Mouse (Mus musculus) hindbrain, embryonic 10.5 days (tissue): ENCODE measurements around the gene Thap8. TPM values are rescaled to one million over a fixed set of nuclear protein-coding genes. Genes with fewer than 3 reads are reported as not detected.

Experiments used
- DNase-seq: peaks from one replicate; pipeline ENCODE4 v3.0.0-alpha.2; 2017; ENCODE audit warnings: low spot score
- H3K27ac ChIP-seq: fragments of 300-500 bp; sonication (generic); 2 replicates; pipeline ENCODE4 v1.5.1; 2016; ENCODE audit warnings: mild to moderate bottlenecking, moderate library complexity
- H3K27me3 ChIP-seq: fragments of 300-500 bp; sonication (generic); 2 replicates; pipeline ENCODE4 v1.6.1; 2016; ENCODE audit warnings: mild to moderate bottlenecking; ENCODE audit not compliant: poor library complexity, insufficient read depth, severe bottlenecking
- H3K36me3 ChIP-seq: fragments of 300-500 bp; sonication (generic); 2 replicates; pipeline ENCODE4 v1.6.1; 2016; ENCODE audit warnings: mild to moderate bottlenecking, moderate library complexity
- H3K4me1 ChIP-seq: fragments of 300-500 bp; sonication (generic); replicated peaks from 2 replicates; pipeline ENCODE4 v1.6.1; 2016; ENCODE audit warnings: mild to moderate bottlenecking
- H3K4me3 ChIP-seq: fragments of 300-500 bp; sonication (generic); 2 replicates; pipeline ENCODE4 v1.5.1; 2016; ENCODE audit warnings: mild to moderate bottlenecking, moderate library complexity
- H3K9me3 ChIP-seq: fragments of 300-500 bp; sonication (generic); 2 replicates; pipeline ENCODE4 v1.6.1; 2016; ENCODE audit warnings: mild to moderate bottlenecking, moderate library complexity
- WGBS: fragments of 180-500 bp; shearing (Covaris S2); methylation state at CpG from one replicate; pipeline ENCODE4 v1.1.7; 2016; 5-methylcytosine and 5-hydroxymethylcytosine counted together
- polyA plus RNA-seq: library from polyadenylated mRNA; unstranded; fragments of >200 nt; fragmentation: Nextera tagmentation; extraction: Ambion mirVana; gene quantifications from 2 replicates; pipeline ENCODE4 v1.2.1, GENCODE M21; 2016

The Thap8 gene
- polyA plus RNA-seq, 1 experiment from 2014 or later, result 0.50 TPM

- Histone ChIP-seq H3K27ac (no peak overlapping the region), H3K4me1 (no peaks in the 10 kb centered on the region), H3K36me3 (peaks cover 88% of the 10 kb centered on the region), H3K9me3 (no peaks in the 10 kb centered on the region), H3K27me3 (no peaks in the 10 kb centered on the region), H3K4me3 (no peak overlapping the region)
- no peak for DNase-seq
- WGBS, result 91% methylated on average over 7 of the region's 7 CpGs
Observed at GRCm38 (mm10) chr7:30265935-30266334, 14.0 kb upstream of the Thap8 start.

GRCm38 (mm10) chr7:30266780-30267179 is 13.1 kb upstream of the Thap8 start:
- no peaks in the 10 kb centered on the region for H3K27me3 ChIP-seq
- no peak overlapping the region for H3K27ac ChIP-seq
- H3K36me3 ChIP-seq, result peaks cover 88% of the 10 kb centered on the region
- DNase-seq, result no peak
- WGBS, result 83% methylated on average over 3 of the region's 3 CpGs
- H3K4me1 ChIP-seq, result no peaks in the 10 kb centered on the region
- no peaks in the 10 kb centered on the region for H3K9me3 ChIP-seq
- H3K4me3 ChIP-seq, result no peak overlapping the region

- no peak for DNase-seq
- peaks cover 82% of the 10 kb centered on the region for H3K36me3 ChIP-seq
- H3K27ac ChIP-seq, result no peak overlapping the region
- no peaks in the 10 kb centered on the region for H3K4me1 ChIP-seq
- H3K27me3 ChIP-seq, result no peaks in the 10 kb centered on the region
- H3K9me3 ChIP-seq, result no peaks in the 10 kb centered on the region
- H3K4me3 ChIP-seq, result no peak overlapping the region
- 87% methylated on average over 4 of the region's 4 CpGs for WGBS
Observed at GRCm38 (mm10) chr7:30269641-30270040, 10.3 kb upstream of the Thap8 start.

GRCm38 (mm10) chr7:30274383-30274782 is 5.5 kb upstream of the Thap8 start:
- Histone ChIP-seq H3K4me3 (no peak overlapping the region), H3K36me3 (peaks cover 45% of the 10 kb centered on the region), H3K27ac (no peak overlapping the region), H3K4me1 (peaks cover 11% of the 10 kb centered on the region), H3K27me3 (no peaks in the 10 kb centered on the region), H3K9me3 (no peaks in the 10 kb centered on the region)
- DNase-seq, result no peak
- 86% methylated on average over 6 of the region's 6 CpGs for WGBS

- Histone ChIP-seq H3K4me1 (peaks cover 26% of the 10 kb centered on the region), H3K4me3 (peak overlapping the region; percentile 87), H3K27me3 (no peaks in the 10 kb centered on the region), H3K36me3 (0 out of 2 replicates have a peak, but pooled peaks cover 4% of the 10 kb centered on the region), H3K27ac (no peak overlapping the region), H3K9me3 (no peaks in the 10 kb centered on the region)
- no peak for DNase-seq
- WGBS, result 54% methylated on average over 2 of the region's 2 CpGs
Observed at GRCm38 (mm10) chr7:30278911-30279310, 983 bp upstream of the Thap8 start.

- peaks cover 26% of the 10 kb centered on the region for H3K4me1 ChIP-seq
- no peaks in the 10 kb centered on the region for H3K27me3 ChIP-seq
- peak overlapping the region; percentile 87 for H3K4me3 ChIP-seq
- under 1% methylated on average over 6 of the region's 6 CpGs for WGBS
- no peaks in the 10 kb centered on the region for H3K9me3 ChIP-seq
- 0 out of 2 replicates have a peak, but pooled peaks cover 4% of the 10 kb centered on the region for H3K36me3 ChIP-seq
- DNase-seq, result no peak
- peak overlapping the region; percentile 91 for H3K27ac ChIP-seq
Observed at GRCm38 (mm10) chr7:30279536-30279935, 358 bp upstream of the Thap8 start.

GRCm38 (mm10) chr7:30280670-30281138 is 810 bp downstream of the Thap8 start:
- WGBS, result under 1% methylated on average over 20 of the region's 20 CpGs
- Histone ChIP-seq H3K4me1 (peaks cover 26% of the 10 kb centered on the region), H3K4me3 (peak overlapping the region; percentile 87), H3K9me3 (no peaks in the 10 kb centered on the region), H3K36me3 (no peaks in the 10 kb centered on the region), H3K27ac (peak overlapping the region; percentile 91), H3K27me3 (no peaks in the 10 kb centered on the region)
- peak; percentile 83 for DNase-seq

- H3K4me3 ChIP-seq, result peak overlapping the region; percentile 87; the same call in 1 of the 2 replicates
- no peaks in the 10 kb centered on the region for H3K36me3 ChIP-seq
- no peak for DNase-seq
- no peak overlapping the region for H3K27ac ChIP-seq
- 81% methylated on average over 4 of the region's 4 CpGs for WGBS
- no peaks in the 10 kb centered on the region for H3K27me3 ChIP-seq
- H3K9me3 ChIP-seq, result no peaks in the 10 kb centered on the region
- peaks cover 26% of the 10 kb centered on the region for H3K4me1 ChIP-seq
Observed at GRCm38 (mm10) chr7:30281522-30281921, 1.6 kb downstream of the Thap8 start.

- H3K36me3 ChIP-seq, result no peaks in the 10 kb centered on the region
- no peaks in the 10 kb centered on the region for H3K27me3 ChIP-seq
- H3K9me3 ChIP-seq, result no peaks in the 10 kb centered on the region
- 84% methylated on average over 7 of the region's 7 CpGs for WGBS
- H3K27ac ChIP-seq, result no peak overlapping the region
- H3K4me3 ChIP-seq, result no peak overlapping the region
- H3K4me1 ChIP-seq, result peaks cover 31% of the 10 kb centered on the region
- DNase-seq, result no peak
Observed at GRCm38 (mm10) chr7:30282740-30283139, 2.8 kb downstream of the Thap8 start.

- Histone ChIP-seq H3K4me1 (peaks cover 27% of the 10 kb centered on the region), H3K9me3 (no peaks in the 10 kb centered on the region), H3K36me3 (no peaks in the 10 kb centered on the region), H3K27me3 (no peaks in the 10 kb centered on the region), H3K4me3 (no peak overlapping the region), H3K27ac (no peak overlapping the region)
- DNase-seq, result no peak
- 73% methylated on average over 8 of the region's 8 CpGs for WGBS
Observed at GRCm38 (mm10) chr7:30286701-30287410, 7.0 kb downstream of the Thap8 start.

GRCm38 (mm10) chr7:30288046-30288445 is 8.2 kb downstream of the Thap8 start:
- H3K27me3 ChIP-seq, result no peaks in the 10 kb centered on the region
- H3K36me3 ChIP-seq, result peaks cover 4% of the 10 kb centered on the region
- H3K4me1 ChIP-seq, result peaks cover 38% of the 10 kb centered on the region
- 70% methylated on average over 6 of the region's 6 CpGs for WGBS
- H3K9me3 ChIP-seq, result no peaks in the 10 kb centered on the region
- H3K4me3 ChIP-seq, result no peak overlapping the region
- DNase-seq, result no peak
- no peak overlapping the region for H3K27ac ChIP-seq

GRCm38 (mm10) chr7:30289071-30289713 is 9.3 kb downstream of the Thap8 start:
- Histone ChIP-seq H3K4me1 (peaks cover 47% of the 10 kb centered on the region), H3K36me3 (peaks cover 14% of the 10 kb centered on the region), H3K27me3 (no peaks in the 10 kb centered on the region), H3K27ac (peak overlapping the region; percentile 73), H3K9me3 (no peaks in the 10 kb centered on the region), H3K4me3 (peak overlapping the region; percentile 11)
- 68% methylated on average over 7 of the region's 7 CpGs for WGBS
- DNase-seq, result no peak

- 59% methylated on average over 10 of the region's 10 CpGs for WGBS
- Histone ChIP-seq H3K4me3 (peak overlapping the region; percentile 11), H3K27me3 (no peaks in the 10 kb centered on the region), H3K36me3 (peaks cover 20% of the 10 kb centered on the region), H3K9me3 (no peaks in the 10 kb centered on the region), H3K4me1 (peaks cover 49% of the 10 kb centered on the region), H3K27ac (peak overlapping the region; percentile 73)
- DNase-seq, result peak; percentile 53
Observed at GRCm38 (mm10) chr7:30289714-30290399, 10.0 kb downstream of the Thap8 start.
